Mouse (Mus musculus) liver, embryonic 18 days (tissue): ENCODE data around the gene Lgals2. TPM values are rescaled to one million over a fixed set of nuclear protein-coding genes. Genes with fewer than 3 reads are reported as not detected.

ENCODE experiments used
- polyA plus RNA-seq: library from polyadenylated mRNA; depleted of rRNA; stranded (reverse); fragments of >200 nt; gene quantifications from 2 replicates; pipeline ENCODE4 v1.2.3, GENCODE M21; 2012; rRNA removed

The Lgals2 gene
- 1.8 and 3.1 TPM in 2 replicates for polyA plus RNA-seq

DNA sequence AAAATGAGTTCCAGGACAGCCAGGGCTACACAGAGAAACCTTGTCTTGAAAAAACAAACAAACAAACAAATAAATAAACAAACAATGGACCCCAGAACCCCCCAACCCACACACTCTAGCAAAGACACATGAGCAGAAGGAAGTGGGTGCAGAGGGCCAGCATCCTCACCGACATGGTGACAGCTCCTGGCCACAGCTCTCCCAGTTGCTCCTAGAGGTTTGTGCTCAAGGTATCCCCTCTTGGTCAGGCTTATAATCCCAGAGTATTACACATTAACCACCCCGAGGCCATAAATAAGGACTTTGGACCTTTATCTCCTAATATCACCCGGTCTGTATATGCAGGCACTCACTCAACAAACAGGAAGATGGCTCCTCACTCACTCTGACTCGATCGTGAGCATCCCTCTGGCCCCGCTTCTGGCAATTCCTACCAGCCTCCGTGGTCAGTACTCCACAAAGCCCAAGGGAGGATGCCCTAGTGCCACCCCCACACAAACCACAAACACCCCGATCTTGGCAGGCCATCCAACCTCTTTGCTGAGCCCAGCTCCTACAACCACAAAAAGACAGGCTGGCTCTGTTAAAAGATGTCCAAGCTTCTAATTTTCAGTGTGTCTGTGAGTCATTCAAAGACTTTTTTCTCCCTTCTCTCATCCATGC, at the start of gene Lgals2:
Lgals2 (minus strand) TSS at position 227 of the 663 bp plus-strand sequence.

DNA sequence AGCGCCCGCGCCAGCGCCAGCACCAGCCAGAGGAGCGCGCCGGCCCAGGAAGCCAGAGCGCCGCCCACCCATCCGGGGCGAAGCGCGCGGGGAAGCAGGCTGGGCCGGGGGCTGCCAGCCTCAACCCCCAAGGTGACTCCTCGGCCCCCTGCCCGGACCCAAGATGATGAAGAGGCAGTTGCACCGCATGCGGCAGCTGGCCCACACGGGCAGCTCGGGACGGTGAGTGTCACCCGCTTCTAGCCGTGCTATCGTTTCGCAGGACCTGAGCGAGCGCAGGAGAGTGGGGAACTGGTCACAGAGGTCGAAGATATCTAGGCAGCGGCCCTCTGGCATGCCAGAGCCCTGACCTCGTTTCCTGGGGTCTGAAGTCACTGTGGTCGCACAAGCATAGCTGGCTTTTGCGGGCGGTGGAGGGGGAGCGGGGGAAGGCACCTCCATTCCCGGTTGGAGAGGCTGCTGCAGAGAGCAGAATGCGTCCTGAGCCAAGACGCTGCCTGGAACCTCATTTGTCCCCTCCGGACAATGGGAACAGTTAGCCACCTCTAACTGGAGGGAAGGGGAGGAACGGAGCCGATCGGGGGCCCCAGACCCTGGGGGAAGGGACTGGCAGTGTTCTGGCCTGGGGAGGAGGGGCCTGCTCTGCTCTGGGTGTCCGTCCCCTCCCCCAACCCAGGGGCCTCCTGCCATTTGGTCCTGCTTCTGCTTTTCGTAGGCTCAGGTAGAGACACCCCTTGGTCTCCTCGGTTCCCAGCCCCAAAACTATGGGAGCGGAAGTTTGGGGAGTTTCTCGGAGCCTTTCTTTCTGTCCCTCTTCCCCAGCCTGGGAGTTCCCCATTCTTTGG, 44.6 kb upstream of the Lgals2 start, which contains the start of gene Sh3bp1:
Sh3bp1 (plus strand) TSS at position 29 of the 845 bp plus-strand sequence.

DNA sequence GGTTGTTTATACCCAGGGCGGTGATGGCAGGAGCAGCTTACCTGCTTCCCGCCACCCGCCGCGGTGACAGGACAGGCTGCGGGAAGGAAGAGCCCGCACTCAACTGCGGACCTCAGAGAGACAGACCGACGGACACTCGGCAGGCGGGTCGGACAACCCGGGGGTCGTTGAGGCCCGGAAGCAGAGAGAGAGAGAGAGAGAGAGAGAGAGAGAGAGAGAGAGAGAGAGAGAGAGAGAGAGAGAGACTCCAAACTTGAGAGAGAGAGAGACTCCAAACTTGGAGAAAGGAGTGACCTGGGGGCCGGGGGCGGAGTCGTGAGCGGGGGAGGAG, 44.0 kb upstream of the Lgals2 start, which contains the start of gene Gm49510:
Gm49510 (plus strand) TSS at position 259 of the 331 bp plus-strand sequence.

DNA sequence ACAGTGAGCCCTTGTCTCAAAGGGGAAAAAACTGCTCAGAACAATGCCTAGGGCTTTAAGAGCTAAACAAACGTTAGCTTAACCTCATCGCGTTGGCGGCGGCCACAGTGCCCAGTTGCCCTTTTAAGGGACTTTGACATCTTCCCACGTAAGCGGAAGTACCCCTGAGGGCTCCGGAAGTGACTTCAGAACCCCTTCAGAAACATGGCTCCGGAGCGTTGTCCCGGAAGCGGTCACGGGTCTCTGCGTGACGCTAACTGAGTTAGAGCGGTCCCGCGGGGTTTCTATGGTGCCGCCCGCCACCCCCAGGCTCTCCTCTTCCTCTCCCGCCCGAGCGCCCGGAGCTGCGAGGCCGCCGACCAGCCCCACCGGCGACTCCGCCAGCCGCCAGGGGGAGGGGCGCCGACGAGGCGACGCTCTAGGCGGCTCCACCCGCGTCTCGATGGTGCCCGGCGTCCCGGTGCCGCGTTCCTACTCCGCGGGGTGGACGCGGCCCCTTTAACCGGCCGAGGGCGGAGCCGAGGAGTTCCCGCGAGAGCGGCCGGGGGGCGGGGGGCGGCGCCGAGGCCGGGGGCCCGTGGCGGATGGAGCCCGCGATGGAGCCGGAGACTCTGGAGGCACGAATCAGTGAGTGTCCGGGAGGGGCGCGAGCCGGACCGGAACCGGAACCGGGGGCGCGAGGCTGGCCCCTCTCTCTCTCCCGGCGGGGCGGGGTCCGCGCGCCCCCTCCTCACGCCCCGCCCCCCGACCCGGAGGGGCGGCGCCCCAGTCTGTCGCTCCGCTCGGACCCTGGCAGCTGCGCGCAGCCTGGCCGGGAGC, 21.9 kb upstream of the Lgals2 start, which contains the start of gene Gga1:
Gga1 (plus strand) TSS at position 200 of the 819 bp plus-strand sequence.

DNA sequence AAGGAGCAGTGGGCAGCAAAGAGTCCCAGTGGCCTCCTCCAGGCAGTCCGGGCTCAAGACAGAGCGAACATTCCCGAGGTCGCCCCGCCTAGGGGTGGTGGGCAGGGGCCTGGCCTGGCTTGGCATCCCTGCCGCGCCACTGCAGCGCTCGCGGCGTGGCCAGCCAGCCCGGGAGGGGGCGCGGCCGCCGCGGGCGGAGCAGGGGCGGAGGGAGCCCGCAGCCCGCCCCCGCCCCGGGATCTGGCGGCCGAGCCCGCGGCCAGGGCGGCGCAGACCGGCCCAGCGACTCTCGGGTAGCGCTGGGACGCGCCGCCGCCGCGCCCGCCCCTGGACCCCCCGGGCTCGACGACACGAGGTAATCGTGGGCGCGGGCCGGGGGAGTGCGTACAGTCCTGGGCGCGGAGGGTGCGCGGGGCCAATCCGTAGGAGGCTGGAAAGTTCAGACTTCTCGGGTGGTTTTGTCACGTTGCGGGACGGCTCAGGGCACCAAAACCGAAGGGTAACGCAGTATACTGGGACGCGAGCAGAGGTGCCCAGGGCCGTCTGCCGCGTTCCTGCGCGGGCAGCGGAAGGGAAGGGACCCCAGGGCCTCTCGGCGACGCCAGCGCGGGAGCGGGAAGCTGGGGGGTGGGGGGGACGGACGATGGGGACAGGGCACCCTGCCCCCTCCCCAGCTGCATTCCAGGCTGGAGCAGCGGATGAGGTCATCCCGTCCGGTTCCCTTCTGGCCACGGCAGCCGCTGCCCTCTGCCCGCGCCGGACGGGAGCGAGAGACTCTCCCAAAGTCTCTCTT, 12.8 kb downstream of the Lgals2 start, which contains the start of gene Cdc42ep1:
Cdc42ep1 (plus strand) TSS at position 254 of the 793 bp plus-strand sequence.

DNA sequence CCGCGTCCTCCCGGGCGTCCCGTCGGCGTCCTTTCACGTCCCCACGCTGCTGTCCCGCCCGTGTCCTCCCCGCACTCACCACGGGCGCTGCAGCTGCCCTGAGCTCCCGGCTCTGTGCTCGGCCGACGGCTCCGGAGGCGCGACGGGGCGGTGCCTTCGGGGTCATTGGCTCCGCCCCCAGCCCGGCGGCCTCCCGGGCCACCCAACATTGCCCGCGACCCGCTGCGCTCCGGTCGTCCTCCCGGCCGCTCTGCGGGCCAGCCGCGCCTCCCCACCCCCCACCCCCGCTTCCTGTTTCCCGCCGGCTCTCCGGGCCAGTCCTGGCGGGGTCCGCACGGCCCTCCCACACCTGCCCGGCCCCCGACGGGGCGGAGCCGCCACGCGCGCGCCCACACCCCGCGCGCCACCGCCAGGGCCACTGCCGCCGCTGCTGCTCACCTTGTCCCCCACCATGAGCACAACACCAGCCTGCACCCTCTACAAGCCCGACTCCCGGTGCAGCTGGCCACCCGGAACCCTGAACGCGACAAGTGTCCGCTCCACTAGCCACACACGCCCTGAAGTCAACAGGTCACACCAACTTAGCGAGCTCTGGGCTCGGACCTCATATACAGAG, 52.4 kb downstream of the Lgals2 start, which contains the start of gene Card10:
Card10 (minus strand) TSS at position 267 of the 616 bp plus-strand sequence.

Other genes with a start within 250 kb of the Lgals2 start
- gene Elfn2, start 136.8 kb downstream of the Lgals2 start, polyA plus RNA-seq = not detected in 2 replicates
- 3.7 and 4.1 TPM in 2 replicates for gene Mfng, start 82.1 kb downstream of the Lgals2 start, polyA plus RNA-seq
- 4.5 and 5.8 TPM in 2 replicates for gene Card10, start 52.5 kb downstream of the Lgals2 start, polyA plus RNA-seq
- 11.7 and 13.7 TPM in 2 replicates for gene Cdc42ep1, start 12.9 kb downstream of the Lgals2 start, polyA plus RNA-seq
- 16.7 and 19.6 TPM in 2 replicates for gene Gga1, start 21.7 kb upstream of the Lgals2 start, polyA plus RNA-seq
- gene Gm49510, start 44.1 kb upstream of the Lgals2 start, polyA plus RNA-seq = not detected in 2 replicates
- 15.3 and 18.9 TPM in 2 replicates for gene Sh3bp1, start 44.2 kb upstream of the Lgals2 start, polyA plus RNA-seq
- gene Pdxp, start 58.4 kb upstream of the Lgals2 start, polyA plus RNA-seq = 3.1 and 3.6 TPM in 2 replicates
- gene Lgals1, start 71.2 kb upstream of the Lgals2 start, polyA plus RNA-seq = 103 and 125 TPM in 2 replicates
- gene Nol12, start 79.4 kb upstream of the Lgals2 start, polyA plus RNA-seq = 9.5 and 10.2 TPM in 2 replicates
- gene Triobp, start 92.2 kb upstream of the Lgals2 start, polyA plus RNA-seq = 16.3 and 19.3 TPM in 2 replicates
- 93.6 and 124 TPM in 2 replicates for gene H1f0, start 172.9 kb upstream of the Lgals2 start, polyA plus RNA-seq
- gene Galr3, start 186.4 kb upstream of the Lgals2 start, polyA plus RNA-seq = 0.15 and 0.18 TPM in 2 replicates
- 22.1 TPM in 2 replicates for gene Ankrd54, start 207.4 kb upstream of the Lgals2 start, polyA plus RNA-seq
- gene Eif3l, start 219.7 kb upstream of the Lgals2 start, polyA plus RNA-seq = 72.6 and 76.3 TPM in 2 replicates